Mouse (Mus musculus) left cerebral cortex, postnatal 4 days (tissue): Measurements from ENCODE around the gene Pbld1. TPM values are rescaled to one million over a fixed set of nuclear protein-coding genes. Genes with fewer than 3 reads are reported as not detected.

Experiments
- DNase-seq: peaks from one replicate; pipeline ENCODE4 v3.0.0-alpha.2; 2022
- intact Hi-C: fragments of 180-260 bp; cut with DNase I; formaldehyde crosslinking; loops from one replicate; pipeline ENCODE4 v1.15.1; 2025
- total RNA-seq, 2 experiments: library from RNA; stranded (reverse); gene quantifications; 2 replicates each; pipeline ENCODE4 v1.2.3; 2021

Pbld1 gene
- total RNA-seq, 2 experiments from 2014 or later: 0.24 TPM; not detected in 1

- peak; percentile 55 for DNase-seq
- intact Hi-C loops: no loop called here
These were observed 30.0 kb downstream of the Pbld1 start for GRCm38 (mm10) chr10:63089758-63090571.

- intact Hi-C loops: no loop called here
- DNase-seq: no peak
These were observed 32.0 kb downstream of the Pbld1 start for GRCm38 (mm10) chr10:63091915-63092314.

GRCm38 (mm10) chr10:63092616-63093550 is 32.9 kb downstream of the Pbld1 start:
- intact Hi-C loops: no loop called here
- no peak for DNase-seq

- no peak for DNase-seq
- intact Hi-C loops: no loop called here
These were observed 36.8 kb downstream of the Pbld1 start for GRCm38 (mm10) chr10:63096757-63097156.

- DNase-seq: no peak
- intact Hi-C loops: no loop called here
These were observed 38.2 kb downstream of the Pbld1 start for GRCm38 (mm10) chr10:63098191-63098590.

- intact Hi-C loops: no loop called here
- peak; percentile 41 for DNase-seq
These were observed 39.6 kb downstream of the Pbld1 start, which contains the start of gene Atoh7 for GRCm38 (mm10) chr10:63099521-63099920. Atoh7 (plus strand) TSS chr10:63099651.

- DNase-seq: peak; percentile 79
- intact Hi-C loops: no loop called here
These were observed 40.1 kb downstream of the Pbld1 start for GRCm38 (mm10) chr10:63099941-63100562.

- DNase-seq: no peak
- intact Hi-C loops: no loop called here
These were observed 40.7 kb downstream of the Pbld1 start for GRCm38 (mm10) chr10:63100657-63101056.

GRCm38 (mm10) chr10:63113027-63113604 is 53.2 kb downstream of the Pbld1 start:
- intact Hi-C loops: loop anchor here (10.0 kb wide), 1 partner anchor 88 kb away; the partner anchor contains the start of genes Hnrnph3 and Pbld2
- no peak for DNase-seq

GRCm38 (mm10) chr10:63113716-63114360 is 53.9 kb downstream of the Pbld1 start:
- no peak for DNase-seq
- intact Hi-C loops: loop anchor here (10.0 kb wide), 1 partner anchor 89 kb away; the partner anchor contains the start of genes Hnrnph3 and Pbld2

GRCm38 (mm10) chr10:63115881-63116280 is 55.9 kb downstream of the Pbld1 start:
- intact Hi-C loops: loop anchor here (10.0 kb wide), 1 partner anchor 91 kb away; the partner anchor contains the start of genes Hnrnph3 and Pbld2
- no peak for DNase-seq

GRCm38 (mm10) chr10:63116376-63116775 is 56.4 kb downstream of the Pbld1 start:
- no peak for DNase-seq
- intact Hi-C loops: loop anchor here (10.0 kb wide), 1 partner anchor 92 kb away; the partner anchor contains the start of genes Hnrnph3 and Pbld2

GRCm38 (mm10) chr10:63117583-63117982 is 57.6 kb downstream of the Pbld1 start:
- intact Hi-C loops: loop anchor here (10.0 kb wide), 1 partner anchor 93 kb away; the partner anchor contains the start of genes Hnrnph3 and Pbld2
- DNase-seq: no peak

GRCm38 (mm10) chr10:63119916-63120315 is 60.0 kb downstream of the Pbld1 start:
- DNase-seq: no peak
- intact Hi-C loops: loop anchor here (10.0 kb wide), 1 partner anchor 95 kb away; the partner anchor contains the start of genes Hnrnph3 and Pbld2

GRCm38 (mm10) chr10:63121961-63122360 is 62.0 kb downstream of the Pbld1 start:
- intact Hi-C loops: no loop called here
- DNase-seq: no peak

- peak; percentile 38 for DNase-seq
- intact Hi-C loops: no loop called here
These were observed 62.6 kb downstream of the Pbld1 start for GRCm38 (mm10) chr10:63122516-63122915.

- intact Hi-C loops: no loop called here
- no peak for DNase-seq
These were observed 63.2 kb downstream of the Pbld1 start for GRCm38 (mm10) chr10:63123141-63123540.

GRCm38 (mm10) chr10:63124016-63124415 is 64.1 kb downstream of the Pbld1 start:
- no peak for DNase-seq
- intact Hi-C loops: no loop called here

GRCm38 (mm10) chr10:63125343-63125742 is 65.4 kb downstream of the Pbld1 start:
- intact Hi-C loops: no loop called here
- no peak for DNase-seq
